Mouse (Mus musculus): ENCODE data around the gene Commd1.

Commd1 gene

GRCm38 (mm10) chr11:22989786-22990185 is 7.6 kb upstream of the Commd1 start:
- DNase-seq: no peak

GRCm38 (mm10) chr11:22987357-22987756 is 5.2 kb upstream of the Commd1 start:
- peak in 1 of 2 experiments; percentile 45 for DNase-seq

- DNase-seq: no peak
Measured at GRCm38 (mm10) chr11:22985510-22985909, 3.3 kb upstream of the Commd1 start.

GRCm38 (mm10) chr11:22982846-22983245 is 664 bp upstream of the Commd1 start:
- no peak for DNase-seq

- no peak for DNase-seq
Measured at GRCm38 (mm10) chr11:22981543-22981950, 635 bp downstream of the Commd1 start.

GRCm38 (mm10) chr11:22981041-22981440 is 1.1 kb downstream of the Commd1 start:
- DNase-seq: no peak

GRCm38 (mm10) chr11:22979221-22979620 is 3.0 kb downstream of the Commd1 start:
- no peak for DNase-seq

GRCm38 (mm10) chr11:22978711-22979110 is 3.5 kb downstream of the Commd1 start:
- DNase-seq: no peak

- no peak for DNase-seq
Measured at GRCm38 (mm10) chr11:22978215-22978614, 4.0 kb downstream of the Commd1 start.

GRCm38 (mm10) chr11:22973599-22973998 is 8.6 kb downstream of the Commd1 start:
- peak in 1 of 2 experiments; percentile 24 for DNase-seq

GRCm38 (mm10) chr11:22972746-22973526 is 9.2 kb downstream of the Commd1 start:
- DNase-seq: peak; percentile 92

GRCm38 (mm10) chr11:22971835-22972709 is 10.1 kb downstream of the Commd1 start, which contains the start of gene Zrsr1:
Gene Zrsr1, plus strand, starts transcription at chr11:22972005.
- DNase-seq: peak; percentile 83 to 85

GRCm38 (mm10) chr11:22970546-22970945 is 11.6 kb downstream of the Commd1 start:
- DNase-seq: no peak

GRCm38 (mm10) chr11:22969486-22969885 is 12.7 kb downstream of the Commd1 start:
- no peak for DNase-seq

- DNase-seq: peak in 1 of 2 experiments; percentile 35
Measured at GRCm38 (mm10) chr11:22965503-22965902, 16.7 kb downstream of the Commd1 start.

GRCm38 (mm10) chr11:22964401-22964800 is 17.8 kb downstream of the Commd1 start:
- DNase-seq: no peak

- no peak for DNase-seq
Measured at GRCm38 (mm10) chr11:22962101-22962500, 20.1 kb downstream of the Commd1 start.

- DNase-seq: no peak
Measured at GRCm38 (mm10) chr11:22957791-22958374, 24.3 kb downstream of the Commd1 start.

GRCm38 (mm10) chr11:22956830-22957229 is 25.4 kb downstream of the Commd1 start:
- DNase-seq: peak; percentile 70 to 72

- no peak for DNase-seq
Measured at GRCm38 (mm10) chr11:22956346-22956745, 25.8 kb downstream of the Commd1 start.

GRCm38 (mm10) chr11:22952668-22953067 is 29.5 kb downstream of the Commd1 start:
- no peak for DNase-seq

- no peak for DNase-seq
Measured at GRCm38 (mm10) chr11:22950131-22950530, 32.1 kb downstream of the Commd1 start.

GRCm38 (mm10) chr11:22949101-22949500 is 33.1 kb downstream of the Commd1 start:
- DNase-seq: no peak
